Mouse (Mus musculus): ENCODE measurements around the gene Asic5.

- TF ChIP-seq CTCF (IDR thresholded peaks at IDR 0.05; ENCODE audit: low read depth) (no peak), EP300 (IDR thresholded peaks at IDR 0.05; ENCODE audit: low read depth) (no peak)
These were observed 8.4 kb downstream of the Asic5 start for GRCm38 (mm10) chr3:81990531-81990930.
